Mouse (Mus musculus) limb, embryonic 14.5 days (tissue): ENCODE measurements around the gene L3hypdh. TPM values are rescaled to one million over a fixed set of nuclear protein-coding genes. Genes with fewer than 3 reads are reported as not detected.

Experiments used
- ATAC-seq: fragments of 200-750 bp; cut with Nextera tagmentation; 2 replicates; pipeline ENCODE4 v1.8.0; 2017; ENCODE audit warnings: low read depth, moderate number of reproducible peaks, moderate TSS enrichment; ENCODE audit not compliant: low FRiP score
- DNase-seq: peaks from one replicate; pipeline ENCODE4 v3.0.0-alpha.2; 2015; ENCODE audit warnings: low spot score
- H3K27ac ChIP-seq: fragments of 300-500 bp; sonication (generic); replicated peaks from 2 replicates; pipeline ENCODE4 v1.5.1; 2014; ENCODE audit warnings: low read depth, mild to moderate bottlenecking, low read length, moderate library complexity, mixed read lengths
- H3K27me3 ChIP-seq: fragments of 300-500 bp; sonication (generic); 2 replicates; pipeline ENCODE4 v1.6.1; 2014; ENCODE audit warnings: low read length, mixed read lengths; ENCODE audit not compliant: control insufficient read depth, insufficient read depth
- H3K36me3 ChIP-seq: fragments of 300-500 bp; sonication (generic); 2 replicates; pipeline ENCODE4 v1.6.1; 2014; ENCODE audit warnings: mild to moderate bottlenecking, low read length, moderate library complexity, mixed read lengths; ENCODE audit not compliant: control insufficient read depth, insufficient read depth
- H3K4me1 ChIP-seq: fragments of 300-500 bp; sonication (generic); 2 replicates; pipeline ENCODE4 v1.6.1; 2014; ENCODE audit warnings: antibody characterized with exemption, low read length, mixed read lengths; ENCODE audit not compliant: control insufficient read depth, insufficient read depth
- H3K4me2 ChIP-seq: fragments of 300-500 bp; sonication (generic); replicated peaks from 2 replicates; pipeline ENCODE4 v1.6.1; 2014; ENCODE audit warnings: low read depth, mild to moderate bottlenecking, low read length, moderate library complexity; ENCODE audit not compliant: severe bottlenecking
- H3K4me3 ChIP-seq: fragments of 300-500 bp; sonication (generic); replicated peaks from 2 replicates; pipeline ENCODE4 v1.5.1; 2014; ENCODE audit warnings: low read length
- H3K9ac ChIP-seq: fragments of 300-500 bp; sonication (generic); 2 replicates; pipeline ENCODE4 v1.6.1; 2014; ENCODE audit warnings: mild to moderate bottlenecking, low read depth, low read length, moderate library complexity; ENCODE audit not compliant: severe bottlenecking
- H3K9me3 ChIP-seq: fragments of 300-500 bp; sonication (generic); 2 replicates; pipeline ENCODE4 v1.6.1; 2016; ENCODE audit warnings: low read length; ENCODE audit not compliant: control insufficient read depth
- POLR2A ChIP-seq: fragments of 200-500 bp; IDR thresholded peaks from 2 replicates; pipeline ENCODE4 v1.8.0; 2012; ENCODE audit warnings: inconsistent platforms, mild to moderate bottlenecking, moderate library complexity, borderline replicate concordance; ENCODE audit not compliant: insufficient read depth, insufficient read length; ENCODE audit errors: extremely low read depth
- WGBS: fragments of 180-500 bp; shearing (Covaris S2); extraction: QIAGEN DNeasy Blood & Tissue Kit; methylation state at CpG from one replicate; pipeline ENCODE4 v1.1.7; 2014; 5-methylcytosine and 5-hydroxymethylcytosine counted together
- polyA plus RNA-seq, 2 experiments: library from polyadenylated mRNA; depleted of rRNA in 1 of 2; stranded (reverse) in 1 of 2; unstranded in 1 of 2; fragments of >200 nt; fragmentation: Nextera tagmentation in 1 of 2; extraction: Ambion mirVana in 1 of 2; gene quantifications; 2 replicates each; pipeline versions ENCODE4 v1.2.1 to v1.2.3; 2012 to 2014

Gene L3hypdh
- polyA plus RNA-seq, 2 experiments, result 21.4 to 26.8 TPM

- under 1% methylated on average over 24 of the region's 31 CpGs for WGBS
- Histone ChIP-seq H3K4me2 (peak overlapping the region; percentile 93), H3K9me3 (no peaks in the 10 kb centered on the region), H3K27ac (peak overlapping the region; percentile 92), H3K36me3 (no peaks in the 10 kb centered on the region), H3K27me3 (no peaks in the 10 kb centered on the region), H3K4me3 (peak overlapping the region; percentile 76), H3K4me1 (peaks cover 18% of the 10 kb centered on the region), H3K9ac (peak overlapping the region; percentile 72)
- DNase-seq, result no peak
- no peak for TF ChIP-seq POLR2A
- ATAC-seq, result no peak
These were observed 263 bp downstream of the L3hypdh start for GRCm38 (mm10) chr12:72085024-72085328.

- Histone ChIP-seq H3K27ac (peak overlapping the region; percentile 92), H3K4me3 (peak overlapping the region; percentile 76), H3K9ac (peak overlapping the region; percentile 72), H3K27me3 (no peaks in the 10 kb centered on the region), H3K36me3 (no peaks in the 10 kb centered on the region), H3K4me1 (peaks cover 18% of the 10 kb centered on the region), H3K9me3 (no peaks in the 10 kb centered on the region), H3K4me2 (peak overlapping the region; percentile 93)
- DNase-seq, result peak; percentile 38
- ATAC-seq, result no peak
- WGBS, result 6% methylated on average over 46 of the region's 46 CpGs
- TF ChIP-seq POLR2A, result no peak
These were observed 797 bp downstream of the L3hypdh start for GRCm38 (mm10) chr12:72084261-72085023.

GRCm38 (mm10) chr12:72083265-72083664 lies 2.0 kb downstream of the L3hypdh start:
- no peak for ATAC-seq

GRCm38 (mm10) chr12:72082370-72082769 lies 2.9 kb downstream of the L3hypdh start:
- Histone ChIP-seq H3K9ac (no peak overlapping the region), H3K9me3 (no peaks in the 10 kb centered on the region), H3K4me1 (peaks cover 15% of the 10 kb centered on the region), H3K4me3 (no peak overlapping the region), H3K36me3 (no peaks in the 10 kb centered on the region), H3K27me3 (no peaks in the 10 kb centered on the region), H3K4me2 (no peak overlapping the region; the same call in 1 of the 2 replicates), H3K27ac (no peak overlapping the region)
- no peak for TF ChIP-seq POLR2A
- ATAC-seq, result no peak
- DNase-seq, result no peak
- WGBS, result 26% methylated on average over 18 of the region's 18 CpGs

More at GRCm38 (mm10) chr12:72083265-72083664, 2.0 kb downstream of the L3hypdh start:
- Histone ChIP-seq H3K4me1 (peaks cover 18% of the 10 kb centered on the region), H3K27ac (no peak overlapping the region), H3K9ac (no peak overlapping the region), H3K27me3 (no peaks in the 10 kb centered on the region), H3K36me3 (no peaks in the 10 kb centered on the region), H3K9me3 (no peaks in the 10 kb centered on the region), H3K4me2 (no peak overlapping the region), H3K4me3 (no peak overlapping the region)
- 85% methylated on average over 9 of the region's 9 CpGs for WGBS
- TF ChIP-seq POLR2A, result no peak
- no peak for DNase-seq

GRCm38 (mm10) chr12:72081961-72082360 lies 3.3 kb downstream of the L3hypdh start:
- no peak overlapping the region for H3K4me3 ChIP-seq
- H3K4me1 ChIP-seq, result peaks cover 13% of the 10 kb centered on the region; the same call in 1 of the 2 replicates
- H3K4me2 ChIP-seq, result no peak overlapping the region; the same call in 1 of the 2 replicates

GRCm38 (mm10) chr12:72078248-72078647 lies 7.0 kb downstream of the L3hypdh start:
- 0 out of 2 replicates have a peak, but pooled peaks cover 3% of the 10 kb centered on the region for H3K4me1 ChIP-seq
- DNase-seq (no peak), ATAC-seq (no peak)
- peaks cover 3% of the 10 kb centered on the region; the same call in 1 of the 2 replicates for H3K36me3 ChIP-seq
- TF ChIP-seq POLR2A, result no peak
- 96% methylated on average over 3 of the region's 3 CpGs for WGBS
- no peak overlapping the region for H3K27ac ChIP-seq
- no peaks in the 10 kb centered on the region for H3K9me3 ChIP-seq
- no peak overlapping the region for H3K9ac ChIP-seq
- H3K4me2 ChIP-seq, result no peak overlapping the region
- H3K27me3 ChIP-seq, result no peaks in the 10 kb centered on the region
- no peak overlapping the region for H3K4me3 ChIP-seq

More at GRCm38 (mm10) chr12:72081961-72082360, 3.3 kb downstream of the L3hypdh start:
- 62% methylated on average over 3 of the region's 3 CpGs for WGBS
- TF ChIP-seq POLR2A, result no peak
- Histone ChIP-seq H3K9ac (no peak overlapping the region), H3K36me3 (no peaks in the 10 kb centered on the region), H3K9me3 (no peaks in the 10 kb centered on the region), H3K27ac (no peak overlapping the region), H3K27me3 (no peaks in the 10 kb centered on the region)
- DNase-seq (no peak), ATAC-seq (no peak)
